Mouse (Mus musculus): ENCODE results near the gene Crtac1.

DNA sequence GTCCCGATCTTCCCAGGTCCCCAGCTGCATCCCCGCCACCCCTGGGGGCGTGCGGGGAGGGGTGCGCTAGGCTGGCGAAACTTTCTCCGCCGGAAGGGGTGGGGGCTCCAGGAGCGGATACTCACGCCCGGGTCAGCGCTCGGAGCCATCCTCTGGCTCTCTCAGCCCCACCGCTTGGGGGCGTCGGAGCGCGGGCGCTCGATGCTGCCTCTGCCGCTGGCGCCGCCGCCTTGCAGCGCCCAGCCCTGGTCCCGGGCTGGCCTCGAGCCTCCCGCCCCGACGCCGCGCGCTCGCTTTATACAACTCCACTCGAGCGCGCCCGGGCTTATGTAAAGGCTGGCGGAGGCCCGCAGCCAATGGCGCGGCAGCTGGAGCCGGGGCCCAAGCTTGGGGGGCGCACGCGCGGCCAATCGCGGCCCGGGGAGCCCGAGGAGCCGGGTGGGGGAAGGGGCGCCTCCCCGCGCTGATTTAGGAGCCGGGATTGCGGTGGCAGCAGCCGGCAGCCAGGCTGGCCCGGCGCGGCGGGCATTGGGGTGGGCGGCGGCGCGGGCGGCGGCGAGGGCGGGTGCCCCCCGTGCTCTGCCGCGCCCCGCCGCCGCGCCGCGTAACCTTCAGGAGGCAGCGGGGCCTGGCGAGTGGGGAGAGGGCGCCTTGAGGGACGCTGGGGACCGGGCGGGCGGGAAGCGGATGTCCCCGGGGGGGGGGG is at the start of gene Crtac1:
- no peak for TF ChIP-seq CTCF (IDR thresholded peaks at IDR 0.05; ENCODE audit: borderline replicate concordance, control insufficient read depth, extremely low read depth, insufficient read depth, low read length, poor library complexity)
- no peak for TF ChIP-seq POLR2A (IDR thresholded peaks at IDR 0.05; ENCODE audit: control insufficient read depth, extremely low read depth, insufficient read depth, low read length, poor library complexity)
